Comparison of ENCODE assay signal across 20 mouse cellular contexts in the genomic region with DNA sequence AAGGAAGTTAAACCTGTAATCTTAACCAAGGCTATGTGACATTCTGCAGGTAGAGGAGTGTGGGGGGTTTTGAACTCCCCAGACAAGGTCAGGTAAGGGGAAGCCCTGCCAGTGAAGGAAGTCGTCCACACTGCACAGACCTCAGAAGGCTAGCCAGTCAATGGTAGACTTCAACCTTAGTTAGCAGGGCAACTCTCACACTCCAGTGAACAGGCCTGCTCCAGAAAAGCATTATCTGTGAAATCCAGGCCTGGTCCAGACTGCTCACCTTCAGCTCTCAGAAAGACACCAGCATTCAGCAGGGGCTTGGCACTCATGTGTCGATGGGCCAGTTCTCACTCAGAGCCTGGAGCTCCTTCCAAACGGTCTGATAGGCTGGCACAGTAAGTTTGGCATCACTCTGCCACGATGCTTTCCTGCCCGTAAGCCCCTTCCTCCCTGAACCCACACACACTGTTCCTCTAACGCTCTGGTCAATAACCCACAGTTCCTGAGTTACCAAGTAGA.
"Had no signal": no experiment of that assay in that cellular context is flagged by ENCODE, and none has a peak within 500 bp of the region (broad histone marks: within the 10 kb centered on the region; RNA-seq: fewer than 3 reads in every experiment).

No protein-coding gene starts in this region.

- H3K4me3 ChIP-seq: limb, embryonic 12.5 days; limb, embryonic 15.5 days; liver, embryonic 12.5 days; liver, embryonic 15.5 days; lung, embryonic 15.5 days; megakaryocyte, embryonic 14.5 days; midbrain, embryonic 10.5 days; midbrain, embryonic 13.5 days had no signal

- H3K36me3 ChIP-seq: liver, embryonic 12.5 days; liver, embryonic 15.5 days; lung, embryonic 15.5 days had no signal

- DNase-seq: layer of hippocampus, postnatal 36 days; left cerebral cortex, postnatal 4 days; lung, adult 18-20 months; lung, postnatal 10 days; lung, postnatal 36 days; thymus, adult 2 months; thymus, postnatal 14 days; thymus, postnatal 4 days had no signal

- ATAC-seq: hindbrain, postnatal 0 days; inflammation-experienced regulatory T-cells, adult 6 months; intestine, embryonic 16.5 days; liver, embryonic 12.5 days; midbrain, embryonic 13.5 days had no signal

- H3K4me2 ChIP-seq: limb, embryonic 12.5 days; limb, embryonic 15.5 days; liver, embryonic 12.5 days; liver, embryonic 15.5 days; lung, embryonic 15.5 days; midbrain, embryonic 13.5 days had no signal

- H3K9ac ChIP-seq: limb, embryonic 12.5 days; limb, embryonic 15.5 days; liver, embryonic 12.5 days; liver, embryonic 15.5 days; lung, embryonic 15.5 days had no signal

- H3K27me3 ChIP-seq: limb, embryonic 12.5 days; limb, embryonic 15.5 days; liver, embryonic 12.5 days; liver, embryonic 15.5 days; lung, embryonic 15.5 days; midbrain, embryonic 13.5 days had no signal

- H3K27ac ChIP-seq: hindbrain, postnatal 0 days; limb, embryonic 12.5 days; limb, embryonic 15.5 days; liver, embryonic 12.5 days; liver, embryonic 15.5 days; lung, embryonic 15.5 days; midbrain, embryonic 10.5 days; midbrain, embryonic 13.5 days; stomach, postnatal 0 days had no signal

- H3K9me3 ChIP-seq: limb, embryonic 12.5 days; limb, embryonic 15.5 days; liver, embryonic 12.5 days; liver, embryonic 15.5 days; lung, embryonic 15.5 days; midbrain, embryonic 10.5 days; midbrain, embryonic 13.5 days had no signal

- H3K4me1 ChIP-seq: liver, embryonic 12.5 days; liver, embryonic 15.5 days; lung, embryonic 15.5 days had no signal
